Mouse (Mus musculus): ENCODE measurements around the gene Zfp11.

The Zfp11 gene

GRCm38 (mm10) chr5:129607476-129607875 is 62.4 kb downstream of the Zfp11 start:
- DNase-seq (ENCODE audit: low spot score) = no peak

All from spleen, adult 12 weeks (tissue).